Mouse (Mus musculus): ENCODE measurements around the gene Cep97.

DNA sequence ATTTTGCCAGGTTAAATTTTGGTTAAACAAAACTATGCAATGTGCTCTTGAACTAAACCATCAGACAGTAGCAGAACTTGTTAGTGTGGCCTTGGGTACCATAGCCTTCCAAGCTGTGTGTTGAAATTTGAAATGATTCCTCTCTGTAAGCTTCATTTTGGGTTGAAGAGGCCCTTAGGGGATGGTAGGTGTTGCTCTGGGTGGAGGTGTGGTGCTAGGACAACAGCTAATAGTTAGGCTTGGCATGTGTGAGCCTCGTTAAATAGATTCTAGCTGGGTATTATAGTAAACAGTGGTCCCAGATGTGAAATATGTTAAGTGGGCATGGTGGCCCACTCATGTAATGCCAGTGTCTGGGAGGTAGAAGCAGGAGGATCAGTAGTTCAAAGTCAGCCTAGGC lies 32.6 kb upstream of the Cep97 start:
- no peak for TF ChIP-seq POLR2A (IDR thresholded peaks at IDR 0.05; ENCODE audit: low read depth, low read length)
- TF ChIP-seq CTCF (IDR thresholded peaks at IDR 0.05; ENCODE audit: extremely low read depth, insufficient read length, insufficient replicate concordance, low read depth, low read length), result no peak

All from small intestine, adult 2 months (tissue).